Mouse (Mus musculus) neutrophil, adult 5-6 weeks (primary cell): ENCODE data around the gene Cflar. TPM values are rescaled to one million over a fixed set of nuclear protein-coding genes. Genes with fewer than 3 reads are reported as not detected.
"Not testable (repeated sequence)": the region's sequence is repeated elsewhere in the genome, so short reads cannot be mapped to it uniquely, and the experiment has no call there.

ENCODE experiments used
- ATAC-seq: fragments of 151-379, 151-347 bp; 2 replicates; pipeline ENCODE4 v1.8.0; 2017; ENCODE audit warnings: mild to moderate bottlenecking, moderate TSS enrichment; ENCODE audit not compliant: insufficient number of reproducible peaks, poor library complexity, low FRiP score, severe bottlenecking; ENCODE audit errors: extremely low read depth
- total RNA-seq: library from RNA; stranded (forward); fragments of 200-1000 nt; gene quantifications from 2 replicates; pipeline ENCODE4 v1.2.3, GENCODE M21; 2017

Cflar gene
- total RNA-seq, 1 experiment from 2014 or later, result 180 TPM

GRCm38 (mm10) chr1:58724533-58724932 lies 13.2 kb downstream of the Cflar start:
- no peak for ATAC-seq

- no peak for ATAC-seq
Measured at GRCm38 (mm10) chr1:58725095-58725494, 13.8 kb downstream of the Cflar start.

GRCm38 (mm10) chr1:58725767-58726166 lies 14.5 kb downstream of the Cflar start:
- ATAC-seq, result no peak

- no peak for ATAC-seq
Measured at GRCm38 (mm10) chr1:58727019-58727746, 15.9 kb downstream of the Cflar start.

GRCm38 (mm10) chr1:58727747-58728589 lies 16.7 kb downstream of the Cflar start:
- no peak for ATAC-seq

GRCm38 (mm10) chr1:58728590-58728868 lies 17.2 kb downstream of the Cflar start:
- no peak for ATAC-seq

GRCm38 (mm10) chr1:58733636-58734035 lies 22.3 kb downstream of the Cflar start:
- no peak for ATAC-seq

GRCm38 (mm10) chr1:58734043-58734920 lies 23.0 kb downstream of the Cflar start:
- no peak for ATAC-seq

- ATAC-seq, result no peak
Measured at GRCm38 (mm10) chr1:58735962-58736361, 24.7 kb downstream of the Cflar start.

GRCm38 (mm10) chr1:58736968-58737367 lies 25.7 kb downstream of the Cflar start:
- ATAC-seq, result no peak

- no peak for ATAC-seq
Measured at GRCm38 (mm10) chr1:58739529-58739928, 28.2 kb downstream of the Cflar start.

- no peak for ATAC-seq
Measured at GRCm38 (mm10) chr1:58742571-58743021, 31.3 kb downstream of the Cflar start.

- peak; percentile 40; the same call in 1 of the 2 replicates for ATAC-seq
Measured at GRCm38 (mm10) chr1:58743252-58743651, 31.9 kb downstream of the Cflar start.

GRCm38 (mm10) chr1:58744645-58745044 lies 33.3 kb downstream of the Cflar start:
- no peak for ATAC-seq

- 0 out of 2 replicates have a peak, but pooled peaks have one; percentile 9 for ATAC-seq
Measured at GRCm38 (mm10) chr1:58746880-58747279, 35.6 kb downstream of the Cflar start.

- ATAC-seq, result no peak
Measured at GRCm38 (mm10) chr1:58759451-58759850, 48.1 kb downstream of the Cflar start.

- ATAC-seq, result no peak
Measured at GRCm38 (mm10) chr1:58760581-58760980, 49.3 kb downstream of the Cflar start.

GRCm38 (mm10) chr1:58761391-58762275 lies 50.3 kb downstream of the Cflar start:
- not testable (repeated sequence) for ATAC-seq
